Comparison of ENCODE assay signal across 14 mouse cellular contexts in genomic region chr1:151702816-151703215, GRCm38 (mm10). TPM values are rescaled to one million over a fixed set of nuclear protein-coding genes. Genes with fewer than 3 reads are reported as not detected.
DNase-seq lines count a peak whose midpoint lies in the region; ATAC-seq and TF ChIP-seq lines count a peak whose summit lies in the region.
"Had no signal": no experiment of that assay in that cellular context is flagged by ENCODE, and none has a peak within 500 bp of the region (broad histone marks: within the 10 kb centered on the region; RNA-seq: fewer than 3 reads in every experiment).

No protein-coding gene starts in this region.

- no peak overlapping the region for H3K27ac ChIP-seq in hindbrain, postnatal 0 days
- H3K27ac ChIP-seq in hindbrain, embryonic 10.5 days, result no peak overlapping the region
- H3K27ac ChIP-seq in midbrain, postnatal 0 days (ENCODE audit: low read depth, low read length), result no peak overlapping the region
- H3K27ac ChIP-seq in midbrain, embryonic 11.5 days (ENCODE audit: low read depth, low read length), result no peak overlapping the region
- no peak overlapping the region for H3K27ac ChIP-seq in small intestine, adult 2 months (ENCODE audit: insufficient read depth, low read depth, low read length)
- H3K27ac ChIP-seq: limb, embryonic 12.5 days; lung, embryonic 15.5 days; midbrain, embryonic 10.5 days had no signal

- no peaks in the 10 kb centered on the region for H3K9me3 ChIP-seq in hindbrain, postnatal 0 days (ENCODE audit: low read length)
- no peaks in the 10 kb centered on the region for H3K9me3 ChIP-seq in hindbrain, embryonic 10.5 days
- no peaks in the 10 kb centered on the region for H3K9me3 ChIP-seq in midbrain, postnatal 0 days (ENCODE audit: low read length)
- no peaks in the 10 kb centered on the region for H3K9me3 ChIP-seq in midbrain, embryonic 11.5 days (ENCODE audit: control insufficient read depth, low read length)
- H3K9me3 ChIP-seq: limb, embryonic 12.5 days; lung, embryonic 15.5 days; midbrain, embryonic 10.5 days had no signal

- no peak overlapping the region for H3K4me3 ChIP-seq in hindbrain, postnatal 0 days (ENCODE audit: low read length)
- H3K4me3 ChIP-seq in hindbrain, embryonic 10.5 days, result no peak overlapping the region
- H3K4me3 ChIP-seq in midbrain, postnatal 0 days (ENCODE audit: low read depth, low read length), result no peak overlapping the region
- H3K4me3 ChIP-seq in midbrain, embryonic 11.5 days (ENCODE audit: low read depth, low read length), result no peak overlapping the region
- H3K4me3 ChIP-seq in small intestine, adult 2 months (ENCODE audit: low read depth, low read length), result no peak overlapping the region
- H3K4me3 ChIP-seq: limb, embryonic 12.5 days; lung, embryonic 15.5 days; midbrain, embryonic 10.5 days had no signal

- H3K36me3 ChIP-seq in hindbrain, postnatal 0 days (ENCODE audit: insufficient read depth, low read length), result no peaks in the 10 kb centered on the region
- no peaks in the 10 kb centered on the region for H3K36me3 ChIP-seq in hindbrain, embryonic 10.5 days
- no peaks in the 10 kb centered on the region for H3K36me3 ChIP-seq in midbrain, postnatal 0 days (ENCODE audit: insufficient read depth, low read length)
- no peaks in the 10 kb centered on the region for H3K36me3 ChIP-seq in midbrain, embryonic 11.5 days (ENCODE audit: control insufficient read depth, insufficient read depth, low read length)
- no peaks in the 10 kb centered on the region for H3K36me3 ChIP-seq in small intestine, adult 2 months (ENCODE audit: control insufficient read depth, insufficient read depth, low read length)
- H3K36me3 ChIP-seq: limb, embryonic 12.5 days; lung, embryonic 15.5 days; midbrain, embryonic 10.5 days had no signal

- no peak overlapping the region for H3K4me2 ChIP-seq in hindbrain, postnatal 0 days (ENCODE audit: low read depth, low read length)
- no peak overlapping the region for H3K4me2 ChIP-seq in midbrain, postnatal 0 days (ENCODE audit: low read depth, low read length, poor library complexity, severe bottlenecking)
- no peak overlapping the region for H3K4me2 ChIP-seq in midbrain, embryonic 11.5 days
- H3K4me2 ChIP-seq: limb, embryonic 12.5 days; lung, embryonic 15.5 days had no signal

- 38% methylated on average over 1 of the region's 1 CpGs for WGBS in hindbrain, postnatal 0 days
- WGBS in hindbrain, embryonic 10.5 days, result 23% methylated on average over 1 of the region's 1 CpGs
- 39% methylated on average over 1 of the region's 1 CpGs for WGBS in midbrain, postnatal 0 days
- WGBS in midbrain, embryonic 11.5 days, result 30% methylated on average over 1 of the region's 1 CpGs
- WGBS in small intestine, adult 2 months, result 24% methylated on average over 1 of the region's 1 CpGs

- H3K27me3 ChIP-seq in hindbrain, postnatal 0 days (ENCODE audit: insufficient read depth, low read length), result no peaks in the 10 kb centered on the region
- H3K27me3 ChIP-seq in hindbrain, embryonic 10.5 days (ENCODE audit: insufficient read depth, poor library complexity, severe bottlenecking), result no peaks in the 10 kb centered on the region
- H3K27me3 ChIP-seq in midbrain, postnatal 0 days (ENCODE audit: insufficient read depth, low read length), result no peaks in the 10 kb centered on the region
- H3K27me3 ChIP-seq in midbrain, embryonic 11.5 days (ENCODE audit: control insufficient read depth, insufficient read depth, low read length), result no peaks in the 10 kb centered on the region
- H3K27me3 ChIP-seq in small intestine, adult 2 months (ENCODE audit: control insufficient read depth, insufficient read depth, low read length), result no peaks in the 10 kb centered on the region

- no peak for TF ChIP-seq POLR2A in small intestine, adult 2 months (IDR thresholded peaks at IDR 0.05; ENCODE audit: low read depth, low read length)

- no peak for ATAC-seq in hindbrain, postnatal 0 days
- no peak for ATAC-seq in midbrain, postnatal 0 days (ENCODE audit: low FRiP score)
- ATAC-seq in midbrain, embryonic 11.5 days (ENCODE audit: low FRiP score), result no peak

- 0 out of 2 replicates have a peak, but pooled peaks have one; percentile 17 for TF ChIP-seq CTCF in hindbrain, postnatal 0 days (IDR thresholded peaks at IDR 0.05; ENCODE audit: low read depth)
- TF ChIP-seq CTCF in midbrain, postnatal 0 days (IDR thresholded peaks at IDR 0.05), result peak; percentile 40
- TF ChIP-seq CTCF in small intestine, adult 2 months (IDR thresholded peaks at IDR 0.05; ENCODE audit: extremely low read depth, insufficient read length, insufficient replicate concordance, low read depth, low read length), result peak; percentile 30; the same call in 1 of the 2 replicates

- no peak for DNase-seq in hindbrain, postnatal 0 days (ENCODE audit: low spot score)
- no peak for DNase-seq in hindbrain, embryonic 10.5 days (ENCODE audit: low spot score)
- no peak for DNase-seq in midbrain, postnatal 0 days (ENCODE audit: low spot score)
- DNase-seq in midbrain, embryonic 11.5 days (ENCODE audit: low spot score, missing footprints), result no peak
- DNase-seq in ZHBTc4 (ENCODE audit: low read depth, low spot score), result peak; percentile 60
- no peak for DNase-seq in frontal cortex, postnatal 14 days (ENCODE audit: low spot score in 2 of 2)
- no peak for DNase-seq in retina, embryonic 14.5 days (ENCODE audit: low spot score)
- DNase-seq: cerebellum, postnatal 10 days; heart, postnatal 36 days; kidney, postnatal 25 days had no signal

- H3K4me1 ChIP-seq in hindbrain, postnatal 0 days (ENCODE audit: insufficient read depth, low read length), result no peaks in the 10 kb centered on the region
- 0 out of 2 replicates have a peak, but pooled peaks cover 6% of the 10 kb centered on the region for H3K4me1 ChIP-seq in hindbrain, embryonic 10.5 days (replicated peaks)
- no peaks in the 10 kb centered on the region for H3K4me1 ChIP-seq in midbrain, postnatal 0 days (ENCODE audit: insufficient read depth, low read length)
- H3K4me1 ChIP-seq in midbrain, embryonic 11.5 days (ENCODE audit: control insufficient read depth, insufficient read depth, low read length), result no peaks in the 10 kb centered on the region
- no peaks in the 10 kb centered on the region for H3K4me1 ChIP-seq in small intestine, adult 2 months (ENCODE audit: control insufficient read depth, insufficient read depth, insufficient read length, low read length)

- no peak overlapping the region for H3K9ac ChIP-seq in hindbrain, postnatal 0 days (replicated peaks; ENCODE audit: low read length)
- H3K9ac ChIP-seq in midbrain, postnatal 0 days (replicated peaks; ENCODE audit: low read length, poor library complexity, severe bottlenecking), result no peak overlapping the region
- no peak overlapping the region for H3K9ac ChIP-seq in midbrain, embryonic 11.5 days (ENCODE audit: low read length)
- H3K9ac ChIP-seq: limb, embryonic 12.5 days; lung, embryonic 15.5 days had no signal

RNA-seq across cellular contexts. Expression of gene Edem3, which starts 52.4 kb away (rescaled TPM):
- 28.4 and 35.5 TPM in 2 replicates for total RNA-seq in hindbrain, postnatal 0 days (2014; rRNA removed)
- polyA plus RNA-seq in hindbrain, postnatal 0 days (2015; fragmentation: Nextera tagmentation; extraction: Ambion mirVana), result 10.1 and 10.8 TPM in 2 replicates
- polyA plus RNA-seq in hindbrain, embryonic 10.5 days (2016; fragmentation: Nextera tagmentation; extraction: Ambion mirVana), result 12.9 and 17.3 TPM in 2 replicates
- total RNA-seq in midbrain, postnatal 0 days (2014; rRNA removed), result 40.8 and 54.0 TPM in 2 replicates
- polyA plus RNA-seq in midbrain, postnatal 0 days (2015; fragmentation: Nextera tagmentation; extraction: Ambion mirVana), result 11.3 and 13.2 TPM in 2 replicates
- polyA plus RNA-seq in midbrain, embryonic 11.5 days (2014; fragmentation: Nextera tagmentation; extraction: Ambion mirVana), result 22.0 and 25.8 TPM in 2 replicates
- polyA plus RNA-seq in small intestine, adult 2 months (2012; rRNA removed), result 2.8 and 7.2 TPM in 2 replicates
